Mouse (Mus musculus) kidney, adult 11 months (tissue): Measurements from ENCODE around the gene Usp31.

Source experiments
- DNase-seq: peaks from one replicate; pipeline ENCODE4 v3.0.0; 2022

The Usp31 gene

DNA sequence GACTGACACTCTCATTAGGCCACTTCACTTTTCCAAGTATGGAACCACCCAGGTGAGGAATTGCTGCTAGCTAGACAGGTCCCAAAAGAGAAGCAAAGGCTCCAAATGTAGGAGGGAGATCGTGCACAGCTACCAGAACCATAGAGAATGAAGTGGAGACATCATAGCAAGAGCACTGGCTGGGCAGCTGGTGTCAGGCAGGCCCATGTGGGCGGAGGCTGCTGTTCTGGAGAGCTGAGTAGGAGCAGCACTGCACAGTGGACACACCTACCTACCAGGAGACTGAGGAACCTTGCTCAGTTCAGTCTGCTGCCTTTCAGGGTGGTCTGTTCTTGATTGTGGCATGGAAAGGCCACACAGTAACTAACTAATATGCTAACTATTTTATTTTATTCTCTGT is 52.4 kb downstream of the Usp31 start:
- no peak for DNase-seq

DNA sequence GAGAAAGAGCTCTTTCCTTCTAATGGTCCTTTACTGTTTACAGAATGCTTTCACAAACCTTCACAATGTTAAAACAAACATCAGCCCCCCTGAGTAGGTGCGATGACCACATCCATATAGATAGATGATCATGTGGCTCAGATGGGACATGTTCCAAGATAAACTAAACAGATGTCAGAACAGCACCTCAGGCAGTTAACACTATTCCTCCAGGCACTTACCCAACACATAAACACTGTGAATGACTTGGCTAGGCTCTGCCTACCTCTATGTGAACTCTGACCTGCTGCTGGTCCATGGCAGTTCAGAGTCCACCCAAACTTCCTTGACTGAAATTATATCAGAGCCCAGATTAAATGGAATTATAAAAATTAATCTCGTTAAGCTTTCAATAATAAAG is 54.4 kb downstream of the Usp31 start:
- no peak for DNase-seq

- no peak for DNase-seq
These were observed 56.3 kb downstream of the Usp31 start for GRCm38 (mm10) chr7:121650724-121651123.

- DNase-seq = peak; percentile 17
These were observed 65.9 kb downstream of the Usp31 start for GRCm38 (mm10) chr7:121640998-121641762.

- no peak for DNase-seq
These were observed 70.3 kb downstream of the Usp31 start for GRCm38 (mm10) chr7:121636732-121637131.

DNA sequence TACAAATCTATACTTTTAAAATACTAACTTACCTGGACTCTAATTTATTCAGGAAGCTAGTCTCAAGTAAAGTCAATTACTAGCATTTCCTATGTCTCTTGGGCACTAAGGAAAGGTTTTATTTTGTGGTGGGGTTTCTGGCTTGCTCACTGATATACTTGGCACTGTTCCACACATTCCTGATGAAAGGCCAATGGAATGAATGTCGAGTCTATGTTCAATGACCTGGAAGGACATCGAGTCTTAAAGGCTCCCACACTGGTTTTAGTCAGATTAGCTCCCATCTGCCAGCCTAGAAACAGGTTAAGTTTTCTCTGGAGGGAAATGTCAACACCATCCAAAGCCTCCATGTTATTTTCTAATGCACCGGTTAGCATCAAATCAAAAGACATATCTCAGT is 72.8 kb downstream of the Usp31 start:
- no peak for DNase-seq

DNA sequence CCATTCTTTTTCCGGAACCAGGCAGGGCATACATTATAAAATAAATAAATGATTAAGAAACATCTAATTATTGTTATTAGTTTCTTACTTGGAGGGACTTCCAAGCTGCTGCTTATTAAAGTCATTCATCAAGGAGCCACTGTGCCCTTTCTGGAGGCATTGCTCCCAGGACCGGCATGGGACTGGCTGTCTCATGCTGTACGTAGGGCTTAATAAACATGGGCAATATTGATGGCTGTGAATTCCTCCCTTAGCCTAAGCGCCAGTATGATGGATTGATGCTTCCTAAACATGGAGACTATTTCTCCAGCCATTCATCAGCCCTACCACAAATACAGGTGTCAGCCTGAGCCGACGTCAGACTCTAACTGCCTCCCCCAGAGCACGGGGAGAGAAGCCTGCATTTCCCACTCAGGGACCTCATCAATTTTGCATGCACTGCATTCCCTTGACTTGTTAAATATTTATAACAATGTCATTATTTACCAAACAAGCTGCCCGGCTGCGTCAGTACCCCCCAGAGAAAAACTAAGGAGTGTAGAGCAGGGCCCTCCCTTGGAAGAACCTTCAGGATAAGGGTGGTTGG is 84.1 kb downstream of the Usp31 start:
- DNase-seq = no peak

- no peak for DNase-seq
These were observed 84.6 kb downstream of the Usp31 start for GRCm38 (mm10) chr7:121622433-121622832.

DNA sequence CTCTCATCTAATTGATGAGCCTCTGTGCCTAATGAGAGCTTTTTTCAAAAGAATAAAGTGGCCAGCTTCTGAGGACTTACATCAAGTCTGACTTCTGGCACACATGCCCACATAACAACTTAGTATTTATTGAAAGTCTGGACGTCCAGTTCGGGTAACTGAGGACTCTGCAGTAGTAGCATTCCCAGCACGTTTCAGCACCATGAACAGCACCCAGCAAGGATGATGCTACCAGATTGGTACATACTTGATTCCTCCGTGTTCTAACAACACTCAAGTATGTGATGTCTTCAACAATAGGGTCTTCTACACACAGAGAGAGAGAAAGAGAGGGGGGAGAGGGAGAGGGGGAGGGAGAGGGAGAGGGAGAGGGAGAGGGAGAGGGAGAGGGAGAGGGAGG is 105.4 kb downstream of the Usp31 start:
- no peak for DNase-seq

- no peak for DNase-seq
These were observed 110.7 kb downstream of the Usp31 start for GRCm38 (mm10) chr7:121596401-121596800.

GRCm38 (mm10) chr7:121595496-121595895 is 111.6 kb downstream of the Usp31 start:
- no peak for DNase-seq

GRCm38 (mm10) chr7:121595085-121595484 is 112.0 kb downstream of the Usp31 start:
- DNase-seq = no peak

GRCm38 (mm10) chr7:121594623-121595022 is 112.4 kb downstream of the Usp31 start:
- no peak for DNase-seq
